Mouse (Mus musculus): Measurements from ENCODE around the gene Slc41a2. TPM values are rescaled to one million over a fixed set of nuclear protein-coding genes. Genes with fewer than 3 reads are reported as not detected.

Gene Slc41a2
- polyA plus RNA-seq, 2 experiments: 1.7 to 2.3 TPM

DNA sequence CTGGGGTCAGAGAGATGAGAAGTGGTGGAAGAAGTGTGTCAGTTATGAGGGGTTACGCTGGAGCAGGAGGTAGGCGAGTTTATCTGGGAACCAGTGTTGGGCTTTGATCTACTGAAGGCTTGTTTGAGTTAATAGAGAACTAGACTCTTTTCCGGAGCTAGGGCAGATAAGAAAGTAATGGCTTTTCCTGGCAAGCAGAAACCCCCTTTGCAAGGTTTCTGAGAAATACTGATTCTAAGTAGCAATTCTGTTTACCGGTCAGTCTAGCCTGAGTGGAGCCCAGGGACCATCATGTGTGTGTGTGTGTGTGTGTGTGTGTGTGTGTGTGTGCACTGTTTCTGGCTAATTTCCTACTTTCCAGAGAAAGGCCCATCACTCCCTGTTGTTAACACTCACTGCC is 109.1 kb downstream of the Slc41a2 start:
- DNase-seq (ENCODE audit: low spot score): no peak
- Histone ChIP-seq H3K9me3 (ENCODE audit: control insufficient read depth, low read length) (0 out of 2 replicates have a peak, but pooled peaks cover 4% of the 10 kb centered on the region), H3K4me1 (ENCODE audit: control insufficient read depth, insufficient read depth, low read length) (no peaks in the 10 kb centered on the region), H3K9ac (ENCODE audit: low read depth, low read length, severe bottlenecking) (no peak overlapping the region), H3K4me3 (replicated peaks; ENCODE audit: low read length) (no peak overlapping the region), H3K4me2 (replicated peaks; ENCODE audit: low read depth, low read length, severe bottlenecking) (no peak overlapping the region), H3K27ac (replicated peaks; ENCODE audit: low read depth, low read length) (no peak overlapping the region), H3K27me3 (ENCODE audit: control insufficient read depth, insufficient read depth, low read length) (no peaks in the 10 kb centered on the region), H3K36me3 (ENCODE audit: control insufficient read depth, insufficient read depth, low read length) (no peaks in the 10 kb centered on the region)
- 72% methylated on average over 4 of the region's 4 CpGs for WGBS
- TF ChIP-seq POLR2A (IDR thresholded peaks at IDR 0.05; ENCODE audit: borderline replicate concordance, extremely low read depth, insufficient read depth, insufficient read length): no peak
- no peak for ATAC-seq (ENCODE audit: low FRiP score, low read depth)

- no peaks in the 10 kb centered on the region for H3K27me3 ChIP-seq (ENCODE audit: control insufficient read depth, insufficient read depth, low read length)
- TF ChIP-seq POLR2A (IDR thresholded peaks at IDR 0.05; ENCODE audit: borderline replicate concordance, extremely low read depth, insufficient read depth, insufficient read length): no peak
- no peaks in the 10 kb centered on the region for H3K4me1 ChIP-seq (ENCODE audit: control insufficient read depth, insufficient read depth, low read length)
- 0 out of 2 replicates have a peak, but pooled peaks cover 4% of the 10 kb centered on the region for H3K9me3 ChIP-seq (ENCODE audit: control insufficient read depth, low read length)
- no peak overlapping the region for H3K4me3 ChIP-seq (replicated peaks; ENCODE audit: low read length)
- no peak overlapping the region for H3K27ac ChIP-seq (replicated peaks; ENCODE audit: low read depth, low read length)
- DNase-seq (ENCODE audit: low spot score) (no peak), ATAC-seq (ENCODE audit: low FRiP score, low read depth) (no peak)
- H3K9ac ChIP-seq (ENCODE audit: low read depth, low read length, severe bottlenecking): no peak overlapping the region
- 47% methylated on average over 3 of the region's 3 CpGs for WGBS
- no peaks in the 10 kb centered on the region for H3K36me3 ChIP-seq (ENCODE audit: control insufficient read depth, insufficient read depth, low read length)
- H3K4me2 ChIP-seq (replicated peaks; ENCODE audit: low read depth, low read length, severe bottlenecking): no peak overlapping the region
These were observed 112.7 kb downstream of the Slc41a2 start for GRCm38 (mm10) chr10:83224999-83225398.

GRCm38 (mm10) chr10:83220847-83221246 is 116.8 kb downstream of the Slc41a2 start:
- no peak overlapping the region for H3K4me2 ChIP-seq (replicated peaks; ENCODE audit: low read depth, low read length, severe bottlenecking)
- no peaks in the 10 kb centered on the region for H3K9me3 ChIP-seq (ENCODE audit: control insufficient read depth, low read length)
- DNase-seq (ENCODE audit: low spot score) (no peak), ATAC-seq (ENCODE audit: low FRiP score, low read depth) (no peak)
- H3K36me3 ChIP-seq (ENCODE audit: control insufficient read depth, insufficient read depth, low read length): no peaks in the 10 kb centered on the region
- no peak overlapping the region for H3K4me3 ChIP-seq (replicated peaks; ENCODE audit: low read length)
- TF ChIP-seq POLR2A (IDR thresholded peaks at IDR 0.05; ENCODE audit: borderline replicate concordance, extremely low read depth, insufficient read depth, insufficient read length): no peak
- no peak overlapping the region for H3K9ac ChIP-seq (ENCODE audit: low read depth, low read length, severe bottlenecking)
- H3K27me3 ChIP-seq (ENCODE audit: control insufficient read depth, insufficient read depth, low read length): no peaks in the 10 kb centered on the region
- 73% methylated on average over 3 of the region's 3 CpGs for WGBS
- H3K27ac ChIP-seq (replicated peaks; ENCODE audit: low read depth, low read length): no peak overlapping the region
- peaks cover 9% of the 10 kb centered on the region; the same call in 1 of the 2 replicates for H3K4me1 ChIP-seq (ENCODE audit: control insufficient read depth, insufficient read depth, low read length)

GRCm38 (mm10) chr10:83220217-83220616 is 117.5 kb downstream of the Slc41a2 start:
- ATAC-seq (ENCODE audit: low FRiP score, low read depth): no peak
- WGBS: 84% methylated on average over 10 of the region's 10 CpGs
- no peak for TF ChIP-seq POLR2A (IDR thresholded peaks at IDR 0.05; ENCODE audit: borderline replicate concordance, extremely low read depth, insufficient read depth, insufficient read length)
- Histone ChIP-seq H3K36me3 (ENCODE audit: control insufficient read depth, insufficient read depth, low read length) (no peaks in the 10 kb centered on the region), H3K9ac (ENCODE audit: low read depth, low read length, severe bottlenecking) (no peak overlapping the region), H3K27me3 (ENCODE audit: control insufficient read depth, insufficient read depth, low read length) (no peaks in the 10 kb centered on the region), H3K9me3 (ENCODE audit: control insufficient read depth, low read length) (no peaks in the 10 kb centered on the region), H3K4me1 (ENCODE audit: control insufficient read depth, insufficient read depth, low read length) (peaks cover 9% of the 10 kb centered on the region; the same call in 1 of the 2 replicates), H3K4me2 (replicated peaks; ENCODE audit: low read depth, low read length, severe bottlenecking) (no peak overlapping the region), H3K27ac (replicated peaks; ENCODE audit: low read depth, low read length) (no peak overlapping the region), H3K4me3 (replicated peaks; ENCODE audit: low read length) (no peak overlapping the region)
- DNase-seq (ENCODE audit: low spot score): no peak

DNA sequence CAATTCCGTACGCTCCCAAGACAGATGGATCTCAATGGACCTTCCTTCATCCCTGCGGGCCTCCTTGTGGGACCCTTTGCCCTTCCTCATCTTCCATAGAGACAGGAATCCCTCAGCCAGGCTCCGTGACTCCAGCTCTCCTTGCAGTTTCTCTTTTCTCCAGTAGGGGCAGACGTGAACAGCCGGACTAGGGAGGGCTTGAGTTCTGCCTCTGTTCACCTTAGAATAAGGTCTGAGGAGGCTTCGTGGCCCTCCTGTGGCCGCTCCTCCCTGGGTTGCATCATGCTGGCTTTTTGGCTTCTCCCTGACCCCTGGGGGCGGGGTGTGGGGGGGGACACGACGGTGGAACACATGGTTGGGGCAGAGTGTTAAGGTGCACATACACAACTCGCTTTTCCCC is 118.0 kb downstream of the Slc41a2 start:
- Histone ChIP-seq H3K9ac (ENCODE audit: low read depth, low read length, severe bottlenecking) (no peak overlapping the region), H3K27ac (replicated peaks; ENCODE audit: low read depth, low read length) (no peak overlapping the region), H3K27me3 (ENCODE audit: control insufficient read depth, insufficient read depth, low read length) (no peaks in the 10 kb centered on the region), H3K36me3 (ENCODE audit: control insufficient read depth, insufficient read depth, low read length) (no peaks in the 10 kb centered on the region), H3K9me3 (ENCODE audit: control insufficient read depth, low read length) (no peaks in the 10 kb centered on the region), H3K4me1 (ENCODE audit: control insufficient read depth, insufficient read depth, low read length) (peaks cover 9% of the 10 kb centered on the region; the same call in 1 of the 2 replicates), H3K4me3 (replicated peaks; ENCODE audit: low read length) (no peak overlapping the region), H3K4me2 (replicated peaks; ENCODE audit: low read depth, low read length, severe bottlenecking) (no peak overlapping the region)
- TF ChIP-seq POLR2A (IDR thresholded peaks at IDR 0.05; ENCODE audit: borderline replicate concordance, extremely low read depth, insufficient read depth, insufficient read length): no peak
- no peak for DNase-seq (ENCODE audit: low spot score)
- ATAC-seq (ENCODE audit: low FRiP score, low read depth): no peak
- 30% methylated on average over 12 of the region's 12 CpGs for WGBS

DNA sequence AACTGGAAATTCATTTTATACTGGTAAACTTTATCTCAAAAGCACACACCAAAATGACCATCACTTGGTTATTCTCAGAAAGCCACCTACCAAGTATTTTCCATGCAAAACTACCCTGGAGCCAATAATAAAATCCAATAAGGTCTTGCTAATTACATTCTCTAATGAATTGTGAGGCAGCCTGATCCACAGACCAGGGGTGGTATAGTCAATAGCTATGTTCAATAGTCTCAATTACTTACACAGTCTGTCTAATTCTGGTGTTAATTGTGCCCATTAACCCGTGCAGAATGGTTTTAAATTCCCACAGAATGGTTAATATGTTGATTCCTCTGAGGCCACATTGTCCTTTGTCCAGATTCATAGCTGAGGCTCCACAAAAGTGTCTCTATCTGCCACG is 118.9 kb downstream of the Slc41a2 start:
- no peak for TF ChIP-seq POLR2A (IDR thresholded peaks at IDR 0.05; ENCODE audit: borderline replicate concordance, extremely low read depth, insufficient read depth, insufficient read length)
- ATAC-seq (ENCODE audit: low FRiP score, low read depth): no peak
- H3K4me2 ChIP-seq (replicated peaks; ENCODE audit: low read depth, low read length, severe bottlenecking): no peak overlapping the region
- DNase-seq (ENCODE audit: low spot score): no peak
- H3K27me3 ChIP-seq (ENCODE audit: control insufficient read depth, insufficient read depth, low read length): no peaks in the 10 kb centered on the region
- no peaks in the 10 kb centered on the region for H3K36me3 ChIP-seq (ENCODE audit: control insufficient read depth, insufficient read depth, low read length)
- no peak overlapping the region for H3K27ac ChIP-seq (replicated peaks; ENCODE audit: low read depth, low read length)
- no peak overlapping the region for H3K4me3 ChIP-seq (replicated peaks; ENCODE audit: low read length)
- no peaks in the 10 kb centered on the region for H3K9me3 ChIP-seq (ENCODE audit: control insufficient read depth, low read length)
- H3K9ac ChIP-seq (ENCODE audit: low read depth, low read length, severe bottlenecking): no peak overlapping the region
- 44% methylated on average over 2 of the region's 2 CpGs for WGBS
- H3K4me1 ChIP-seq (ENCODE audit: control insufficient read depth, insufficient read depth, low read length): peaks cover 9% of the 10 kb centered on the region; the same call in 1 of the 2 replicates
